Mouse (Mus musculus) neural tube, embryonic 15.5 days (tissue): ENCODE results near the gene Mxra7. TPM values are rescaled to one million over a fixed set of nuclear protein-coding genes. Genes with fewer than 3 reads are reported as not detected.

Experiments used
- ATAC-seq: fragments of 200-750 bp; cut with Nextera tagmentation; 2 replicates; pipeline ENCODE4 v1.8.0; 2017; ENCODE audit warnings: mild to moderate bottlenecking, moderate TSS enrichment, moderate library complexity; ENCODE audit not compliant: low FRiP score
- H3K27ac ChIP-seq: fragments of 300-500 bp; sonication (generic); replicated peaks from 2 replicates; pipeline ENCODE4 v1.5.1; 2015; ENCODE audit warnings: mild to moderate bottlenecking, inconsistent platforms
- H3K27me3 ChIP-seq: fragments of 300-500 bp; sonication (generic); replicated peaks from 2 replicates; pipeline ENCODE4 v1.6.1; 2015; ENCODE audit warnings: inconsistent platforms
- H3K36me3 ChIP-seq: fragments of 300-500 bp; sonication (generic); 2 replicates; pipeline ENCODE4 v1.6.1; 2015; ENCODE audit warnings: inconsistent platforms
- H3K4me1 ChIP-seq: fragments of 300-500 bp; sonication (generic); 2 replicates; pipeline ENCODE4 v1.6.1; 2015; ENCODE audit warnings: inconsistent platforms
- H3K4me2 ChIP-seq: fragments of 300-500 bp; sonication (generic); 2 replicates; pipeline ENCODE4 v1.6.1; 2015; ENCODE audit warnings: inconsistent platforms, mild to moderate bottlenecking, moderate library complexity
- H3K4me3 ChIP-seq: fragments of 300-500 bp; sonication (generic); replicated peaks from 2 replicates; pipeline ENCODE4 v1.5.1; 2015; ENCODE audit warnings: mild to moderate bottlenecking, inconsistent platforms
- H3K9ac ChIP-seq: fragments of 300-500 bp; sonication (generic); replicated peaks from 2 replicates; pipeline ENCODE4 v1.6.1; 2015; ENCODE audit warnings: mild to moderate bottlenecking, inconsistent platforms
- H3K9me3 ChIP-seq: fragments of 300-500 bp; sonication (generic); replicated peaks from 2 replicates; pipeline ENCODE4 v1.6.1; 2016; ENCODE audit warnings: inconsistent platforms
- WGBS: fragments of 180-500 bp; shearing (Covaris S2); methylation state at CpG from one replicate; pipeline ENCODE4 v1.1.7; 2015; ENCODE audit warnings: mixed read lengths; 5-methylcytosine and 5-hydroxymethylcytosine counted together
- polyA plus RNA-seq: library from polyadenylated mRNA; unstranded; fragments of >200 nt; fragmentation: Nextera tagmentation; extraction: Ambion mirVana; gene quantifications from 2 replicates; pipeline ENCODE4 v1.2.1, GENCODE M21; 2015

Mxra7 gene
- 38.2 and 43.2 TPM in 2 replicates for polyA plus RNA-seq

GRCm38 (mm10) chr11:116827534-116828165 lies at the start of gene Mxra7:
Gene Mxra7 (minus strand): TSS chr11:116828046.
- Histone ChIP-seq H3K9me3 (no peaks in the 10 kb centered on the region), H3K4me2 (peak within 1 kb of the TSS; percentile 90), H3K4me3 (peak within 1 kb of the TSS; percentile 69), H3K4me1 (peaks cover 40% of the 10 kb centered on the region), H3K9ac (peak within 1 kb of the TSS; percentile 78), H3K27me3 (no peaks in the 10 kb centered on the region), H3K27ac (peak within 1 kb of the TSS; percentile 80), H3K36me3 (peaks cover 10% of the 10 kb centered on the region)
- ATAC-seq = peak; percentile 67
- WGBS = under 1% methylated on average over 70 of the region's 71 CpGs

GRCm38 (mm10) chr11:116873987-116874386 lies 46.1 kb upstream of the Mxra7 start:
- Histone ChIP-seq H3K4me1 (no peaks in the 10 kb centered on the region), H3K4me3 (no peak overlapping the region), H3K9me3 (no peaks in the 10 kb centered on the region), H3K4me2 (no peak overlapping the region), H3K27me3 (no peaks in the 10 kb centered on the region), H3K9ac (no peak overlapping the region), H3K27ac (no peak overlapping the region), H3K36me3 (peaks cover 56% of the 10 kb centered on the region)
- no peak for ATAC-seq
- 91% methylated on average over 20 of the region's 20 CpGs for WGBS

- Histone ChIP-seq H3K9ac (no peak overlapping the region), H3K9me3 (no peaks in the 10 kb centered on the region), H3K36me3 (peaks cover 76% of the 10 kb centered on the region), H3K4me1 (no peaks in the 10 kb centered on the region), H3K27me3 (no peaks in the 10 kb centered on the region), H3K27ac (no peak overlapping the region), H3K4me2 (no peak overlapping the region), H3K4me3 (no peak overlapping the region)
- 92% methylated on average over 9 of the region's 9 CpGs for WGBS
- no peak for ATAC-seq
Observed at GRCm38 (mm10) chr11:116871538-116871937, 43.7 kb upstream of the Mxra7 start.

- peaks cover 82% of the 10 kb centered on the region for H3K36me3 ChIP-seq
Observed at GRCm38 (mm10) chr11:116869641-116870040, 41.8 kb upstream of the Mxra7 start.

GRCm38 (mm10) chr11:116869223-116869622 lies 41.4 kb upstream of the Mxra7 start:
- Histone ChIP-seq H3K4me1 (no peaks in the 10 kb centered on the region), H3K27me3 (no peaks in the 10 kb centered on the region), H3K27ac (no peak overlapping the region), H3K4me2 (no peak overlapping the region), H3K9ac (no peak overlapping the region), H3K36me3 (peaks cover 82% of the 10 kb centered on the region), H3K4me3 (no peak overlapping the region), H3K9me3 (no peaks in the 10 kb centered on the region)
- ATAC-seq = no peak
- 90% methylated on average over 8 of the region's 8 CpGs for WGBS

More at GRCm38 (mm10) chr11:116869641-116870040, 41.8 kb upstream of the Mxra7 start:
- WGBS = 85% methylated on average over 4 of the region's 4 CpGs
- no peak overlapping the region for H3K9ac ChIP-seq
- no peaks in the 10 kb centered on the region for H3K27me3 ChIP-seq
- no peak for ATAC-seq
- H3K27ac ChIP-seq = no peak overlapping the region
- no peak overlapping the region for H3K4me2 ChIP-seq
- H3K4me3 ChIP-seq = no peak overlapping the region
- no peaks in the 10 kb centered on the region for H3K4me1 ChIP-seq
- H3K9me3 ChIP-seq = no peaks in the 10 kb centered on the region

GRCm38 (mm10) chr11:116868129-116868528 lies 40.3 kb upstream of the Mxra7 start:
- no peak overlapping the region for H3K27ac ChIP-seq
- H3K9me3 ChIP-seq = no peaks in the 10 kb centered on the region
- H3K9ac ChIP-seq = no peak overlapping the region
- no peak overlapping the region for H3K4me3 ChIP-seq
- no peaks in the 10 kb centered on the region for H3K4me1 ChIP-seq
- WGBS = 84% methylated on average over 3 of the region's 3 CpGs
- H3K4me2 ChIP-seq = no peak overlapping the region
- ATAC-seq = no peak
- H3K36me3 ChIP-seq = peaks cover 81% of the 10 kb centered on the region
- no peaks in the 10 kb centered on the region for H3K27me3 ChIP-seq

- Histone ChIP-seq H3K9me3 (no peaks in the 10 kb centered on the region), H3K27me3 (no peaks in the 10 kb centered on the region), H3K4me1 (no peaks in the 10 kb centered on the region), H3K36me3 (peaks cover 81% of the 10 kb centered on the region), H3K4me2 (no peak overlapping the region), H3K9ac (no peak overlapping the region), H3K4me3 (no peak overlapping the region), H3K27ac (no peak overlapping the region)
- 82% methylated on average over 12 of the region's 12 CpGs for WGBS
- no peak for ATAC-seq
Observed at GRCm38 (mm10) chr11:116865945-116866585, 38.2 kb upstream of the Mxra7 start.

GRCm38 (mm10) chr11:116864444-116864843 lies 36.6 kb upstream of the Mxra7 start:
- Histone ChIP-seq H3K4me2 (no peak overlapping the region), H3K9me3 (no peaks in the 10 kb centered on the region), H3K36me3 (peaks cover 90% of the 10 kb centered on the region), H3K9ac (no peak overlapping the region), H3K4me3 (no peak overlapping the region), H3K27me3 (no peaks in the 10 kb centered on the region), H3K27ac (no peak overlapping the region), H3K4me1 (no peaks in the 10 kb centered on the region)
- no peak for ATAC-seq
- WGBS = 88% methylated on average over 10 of the region's 10 CpGs

- peaks cover 22% of the 10 kb centered on the region for H3K4me1 ChIP-seq
- no peak overlapping the region for H3K4me2 ChIP-seq
- WGBS = 89% methylated on average over 12 of the region's 12 CpGs
- ATAC-seq = no peak
- no peak overlapping the region for H3K9ac ChIP-seq
- H3K36me3 ChIP-seq = peaks cover 42% of the 10 kb centered on the region
- H3K4me3 ChIP-seq = no peak overlapping the region
- no peak overlapping the region for H3K27ac ChIP-seq
- no peaks in the 10 kb centered on the region for H3K27me3 ChIP-seq
- H3K9me3 ChIP-seq = no peaks in the 10 kb centered on the region
Observed at GRCm38 (mm10) chr11:116857183-116857850, 29.5 kb upstream of the Mxra7 start.

GRCm38 (mm10) chr11:116854279-116854678 lies 26.4 kb upstream of the Mxra7 start:
- Histone ChIP-seq H3K36me3 (peaks cover 19% of the 10 kb centered on the region), H3K4me3 (peak overlapping the region; percentile 99), H3K9ac (peak overlapping the region; percentile 66), H3K9me3 (no peaks in the 10 kb centered on the region), H3K4me2 (peak overlapping the region; percentile 66), H3K27ac (peak overlapping the region; percentile 96), H3K4me1 (peaks cover 40% of the 10 kb centered on the region), H3K27me3 (no peaks in the 10 kb centered on the region)
- 41% methylated on average over 10 of the region's 10 CpGs for WGBS
- no peak for ATAC-seq

GRCm38 (mm10) chr11:116853512-116853928 lies 25.7 kb upstream of the Mxra7 start:
- Histone ChIP-seq H3K9ac (peak overlapping the region; percentile 66), H3K4me1 (peaks cover 40% of the 10 kb centered on the region), H3K4me2 (peak overlapping the region; percentile 66), H3K4me3 (peak overlapping the region; percentile 99), H3K36me3 (peaks cover 19% of the 10 kb centered on the region), H3K27ac (peak overlapping the region; percentile 96), H3K27me3 (no peaks in the 10 kb centered on the region), H3K9me3 (no peaks in the 10 kb centered on the region)
- WGBS = under 1% methylated on average over 32 of the region's 36 CpGs
- peak; percentile 93 for ATAC-seq
